16 mouse cellular contexts compared by ENCODE assay signal in the genomic region with DNA sequence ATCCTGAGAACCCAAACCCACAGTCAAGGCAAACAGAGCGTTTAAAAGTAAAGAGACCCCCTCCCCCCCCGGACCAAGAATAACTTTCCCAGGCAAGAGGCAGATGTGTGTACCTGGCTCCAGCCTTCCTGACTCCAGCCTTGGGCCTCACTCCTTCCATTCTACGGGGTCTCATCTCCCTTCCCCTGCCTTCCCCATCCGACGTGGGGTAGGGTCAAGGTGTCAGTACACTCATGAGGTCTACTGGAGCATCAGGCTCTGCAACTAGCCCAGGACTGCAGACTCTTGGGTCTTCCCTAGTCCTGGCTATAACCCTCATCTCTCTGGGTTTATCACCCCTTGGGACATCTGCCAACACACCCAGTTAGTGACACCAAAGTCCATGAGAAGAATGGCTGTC. TPM values are rescaled to one million over a fixed set of nuclear protein-coding genes. Genes with fewer than 3 reads are reported as not detected.
DNase-seq lines count a peak whose midpoint lies in the region; ATAC-seq and TF ChIP-seq lines count a peak whose summit lies in the region.
"Had no signal": no experiment of that assay in that cellular context is flagged by ENCODE, and none has a peak within 500 bp of the region (broad histone marks: within the 10 kb centered on the region; RNA-seq: fewer than 3 reads in every experiment).

No protein-coding gene starts in this region.

- no peak overlapping the region for H3K4me3 ChIP-seq in hindbrain, embryonic 12.5 days
- H3K4me3 ChIP-seq in hindbrain, postnatal 0 days (ENCODE audit: low read length): no peak overlapping the region
- no peak overlapping the region for H3K4me3 ChIP-seq in neural tube, embryonic 12.5 days
- no peak overlapping the region for H3K4me3 ChIP-seq in myocyte
- H3K4me3 ChIP-seq: heart, embryonic 12.5 days had no signal

- 0 out of 2 replicates have a peak, but pooled peaks cover 3% of the 10 kb centered on the region for H3K27me3 ChIP-seq in hindbrain, embryonic 12.5 days
- H3K27me3 ChIP-seq in hindbrain, postnatal 0 days (ENCODE audit: insufficient read depth, low read length): no peaks in the 10 kb centered on the region
- no peaks in the 10 kb centered on the region for H3K27me3 ChIP-seq in neural tube, embryonic 12.5 days (replicated peaks)
- no peaks in the 10 kb centered on the region for H3K27me3 ChIP-seq in myocyte (ENCODE audit: control insufficient read depth, insufficient read depth, insufficient read length)
- H3K27me3 ChIP-seq: heart, embryonic 12.5 days had no signal

- no peaks in the 10 kb centered on the region for H3K36me3 ChIP-seq in hindbrain, embryonic 12.5 days
- no peaks in the 10 kb centered on the region for H3K36me3 ChIP-seq in hindbrain, postnatal 0 days (ENCODE audit: insufficient read depth, low read length)
- H3K36me3 ChIP-seq in neural tube, embryonic 12.5 days: no peaks in the 10 kb centered on the region
- no peaks in the 10 kb centered on the region for H3K36me3 ChIP-seq in myocyte (ENCODE audit: control insufficient read depth, insufficient read depth)
- H3K36me3 ChIP-seq: heart, embryonic 12.5 days had no signal

- no peak overlapping the region for H3ac ChIP-seq in myocyte (ENCODE audit: control insufficient read depth, insufficient read length)

- no peak overlapping the region for H3K9ac ChIP-seq in hindbrain, embryonic 12.5 days
- no peak overlapping the region for H3K9ac ChIP-seq in hindbrain, postnatal 0 days (replicated peaks; ENCODE audit: low read length)
- H3K9ac ChIP-seq in neural tube, embryonic 12.5 days: no peak overlapping the region
- H3K9ac ChIP-seq: heart, embryonic 12.5 days had no signal

- TF ChIP-seq CTCF in hindbrain, postnatal 0 days (IDR thresholded peaks at IDR 0.05; ENCODE audit: low read depth): no peak

- ATAC-seq in hindbrain, embryonic 12.5 days (ENCODE audit: low FRiP score): 0 out of 2 replicates have a peak, but pooled peaks have one; percentile 19
- ATAC-seq in hindbrain, postnatal 0 days: no peak
- ATAC-seq in neural tube, embryonic 12.5 days (ENCODE audit: low FRiP score, low read depth): 0 out of 2 replicates have a peak, but pooled peaks have one; percentile 11

- 92% methylated on average over 5 of the region's 5 CpGs for WGBS in hindbrain, embryonic 12.5 days
- WGBS in hindbrain, postnatal 0 days: 84% methylated on average over 5 of the region's 5 CpGs
- 92% methylated on average over 5 of the region's 5 CpGs for WGBS in neural tube, embryonic 12.5 days

- H3K4me1 ChIP-seq in hindbrain, embryonic 12.5 days: peaks cover 4% of the 10 kb centered on the region
- H3K4me1 ChIP-seq in hindbrain, postnatal 0 days (ENCODE audit: insufficient read depth, low read length): no peaks in the 10 kb centered on the region
- 0 out of 2 replicates have a peak, but pooled peaks cover 6% of the 10 kb centered on the region for H3K4me1 ChIP-seq in neural tube, embryonic 12.5 days

- DNase-seq in cerebellum, adult 9-11 months: peak; percentile 34
- DNase-seq in cerebellum, postnatal 4 days (ENCODE audit: low spot score in 2 of 2): no peak
- no peak for DNase-seq in hindbrain, postnatal 0 days (ENCODE audit: low spot score)
- DNase-seq in neural tube, embryonic 10.5 days (ENCODE audit: extremely low spot score, low spot score): no peak
- DNase-seq in kidney, postnatal 14 days: no peak

- H3K79me2 ChIP-seq in myocyte (ENCODE audit: control insufficient read depth, insufficient read depth): no peaks in the 10 kb centered on the region

- no peak overlapping the region for H3K4me2 ChIP-seq in hindbrain, embryonic 12.5 days (replicated peaks)
- no peak overlapping the region for H3K4me2 ChIP-seq in hindbrain, postnatal 0 days (ENCODE audit: low read depth, low read length)
- H3K4me2 ChIP-seq in neural tube, embryonic 12.5 days (replicated peaks): no peak overlapping the region
- peak overlapping the region; percentile 71 for H3K4me2 ChIP-seq in myocyte (ENCODE audit: low read depth)

- TF ChIP-seq POLR2A in myocyte (IDR thresholded peaks at IDR 0.05; ENCODE audit: insufficient read length, low read depth): no peak

- H3K27ac ChIP-seq in hindbrain, embryonic 12.5 days: no peak overlapping the region
- no peak overlapping the region for H3K27ac ChIP-seq in hindbrain, postnatal 0 days
- no peak overlapping the region for H3K27ac ChIP-seq in neural tube, embryonic 12.5 days

- H3K9me3 ChIP-seq in hindbrain, embryonic 12.5 days (replicated peaks): no peaks in the 10 kb centered on the region
- no peaks in the 10 kb centered on the region for H3K9me3 ChIP-seq in hindbrain, postnatal 0 days (ENCODE audit: low read length)
- no peaks in the 10 kb centered on the region for H3K9me3 ChIP-seq in neural tube, embryonic 12.5 days
- H3K9me3 ChIP-seq: heart, embryonic 12.5 days had no signal

TF ChIP-seq in myocyte, 11 proteins besides CTCF, POLR2A, EP300 and RAD21:
- TF ChIP-seq CEBPB (IDR thresholded peaks at IDR 0.05; ENCODE audit: insufficient read depth, poor library complexity, severe bottlenecking) (no peak), SRF (IDR thresholded peaks at IDR 0.05; ENCODE audit: control insufficient read depth, insufficient read length, low read depth) (no peak), MYOD1 (IDR thresholded peaks at IDR 0.05; ENCODE audit: control insufficient read depth in 1 of 3, insufficient read length in 2 of 3, low read depth in 2 of 3) (no peak), E2F4 (IDR thresholded peaks at IDR 0.05; ENCODE audit: insufficient read depth) (no peak), MAX (IDR thresholded peaks at IDR 0.05; ENCODE audit: low read depth) (no peak), TCF3 (IDR thresholded peaks at IDR 0.05; ENCODE audit: insufficient read length, low read depth) (no peak), TCF12 (IDR thresholded peaks at IDR 0.05; ENCODE audit: insufficient read depth, poor library complexity, severe bottlenecking) (no peak), POLR2AphosphoS2 (IDR thresholded peaks at IDR 0.05; ENCODE audit: insufficient read length, low read depth) (no peak), REST (IDR thresholded peaks at IDR 0.05; ENCODE audit: insufficient read depth, insufficient read length) (no peak), MYOG (IDR thresholded peaks at IDR 0.05; ENCODE audit: control insufficient read depth in 1 of 3, insufficient read depth in 1 of 3, insufficient read length in 2 of 3, low read depth in 2 of 3) (no peak), USF1 (IDR thresholded peaks at IDR 0.05; ENCODE audit: low read depth) (no peak)

RNA-seq across cellular contexts. Expression of a gene that starts 5.7 kb away (rescaled TPM):
- not detected in 2 replicates for polyA plus RNA-seq in hindbrain, embryonic 12.5 days (2016; fragmentation: Nextera tagmentation; extraction: Ambion mirVana)
- not detected in 2 replicates for total RNA-seq in hindbrain, postnatal 0 days (2014; rRNA removed)
- not detected in 2 replicates for polyA plus RNA-seq in hindbrain, postnatal 0 days (2015; fragmentation: Nextera tagmentation; extraction: Ambion mirVana)
- polyA plus RNA-seq in neural tube, embryonic 12.5 days (2016; fragmentation: Nextera tagmentation; extraction: Ambion mirVana): not detected in 2 replicates
- polyA plus RNA-seq in myocyte (2012; fragmentation: generic; extraction: Trizol): 0.30 TPM
- total RNA-seq: gastrocnemius, adult 8-10 months; layer of hippocampus, adult 8-10 months; left cerebral cortex, postnatal 10 days; liver, adult 2 months had no signal
- polyA plus RNA-seq: heart, embryonic 12.5 days; liver, adult 2 months; neural tube, embryonic 11.5 days had no signal

RNA-seq across cellular contexts. Expression of a gene that starts 12.8 kb away (rescaled TPM):
- not detected in 2 replicates for polyA plus RNA-seq in hindbrain, embryonic 12.5 days (2016; fragmentation: Nextera tagmentation; extraction: Ambion mirVana)
- total RNA-seq in hindbrain, postnatal 0 days (2014; rRNA removed): not detected in 2 replicates
- not detected in 2 replicates for polyA plus RNA-seq in hindbrain, postnatal 0 days (2015; fragmentation: Nextera tagmentation; extraction: Ambion mirVana)
- not detected in 2 replicates for polyA plus RNA-seq in neural tube, embryonic 12.5 days (2016; fragmentation: Nextera tagmentation; extraction: Ambion mirVana)
- polyA plus RNA-seq in myocyte (2012; fragmentation: generic; extraction: Trizol): not detected
- total RNA-seq: adrenal gland, postnatal 36 days; gastrocnemius, adult 8-10 months; layer of hippocampus, adult 8-10 months; left cerebral cortex, postnatal 10 days; liver, adult 2 months had no signal
- polyA plus RNA-seq: heart, embryonic 12.5 days; liver, adult 2 months; neural tube, embryonic 11.5 days; thymus, postnatal 0 days had no signal

RNA-seq across cellular contexts. Expression of a gene that starts 31.1 kb away (rescaled TPM):
- polyA plus RNA-seq in hindbrain, embryonic 12.5 days (2016; fragmentation: Nextera tagmentation; extraction: Ambion mirVana): 21.5 and 21.7 TPM in 2 replicates
- total RNA-seq in hindbrain, postnatal 0 days (2014; rRNA removed): 5.3 and 5.4 TPM in 2 replicates
- polyA plus RNA-seq in hindbrain, postnatal 0 days (2015; fragmentation: Nextera tagmentation; extraction: Ambion mirVana): 14.2 and 15.1 TPM in 2 replicates
- 20.4 and 21.5 TPM in 2 replicates for polyA plus RNA-seq in neural tube, embryonic 12.5 days (2016; fragmentation: Nextera tagmentation; extraction: Ambion mirVana)
- 33.1 TPM for polyA plus RNA-seq in myocyte (2012; fragmentation: generic; extraction: Trizol)

RNA-seq across cellular contexts. Expression of a gene that starts 37.6 kb away (rescaled TPM):
- polyA plus RNA-seq in hindbrain, embryonic 12.5 days (2016; fragmentation: Nextera tagmentation; extraction: Ambion mirVana): not detected in 2 replicates
- total RNA-seq in hindbrain, postnatal 0 days (2014; rRNA removed): not detected in 2 replicates
- not detected in 2 replicates for polyA plus RNA-seq in hindbrain, postnatal 0 days (2015; fragmentation: Nextera tagmentation; extraction: Ambion mirVana)
- not detected in 2 replicates for polyA plus RNA-seq in neural tube, embryonic 12.5 days (2016; fragmentation: Nextera tagmentation; extraction: Ambion mirVana)
- 0.04 TPM for polyA plus RNA-seq in myocyte (2012; fragmentation: generic; extraction: Trizol)
- total RNA-seq: adrenal gland, postnatal 36 days; gastrocnemius, adult 8-10 months; layer of hippocampus, adult 8-10 months; left cerebral cortex, postnatal 10 days; liver, adult 2 months had no signal
- polyA plus RNA-seq: heart, embryonic 12.5 days; liver, adult 2 months; neural tube, embryonic 11.5 days; thymus, postnatal 0 days had no signal

RNA-seq across cellular contexts. Expression of a gene that starts 43.2 kb away (rescaled TPM):
- 0.09 and 0.10 TPM in 2 replicates for polyA plus RNA-seq in hindbrain, embryonic 12.5 days (2016; fragmentation: Nextera tagmentation; extraction: Ambion mirVana)
- total RNA-seq in hindbrain, postnatal 0 days (2014; rRNA removed): 0.47 and 1.1 TPM in 2 replicates
- polyA plus RNA-seq in hindbrain, postnatal 0 days (2015; fragmentation: Nextera tagmentation; extraction: Ambion mirVana): 0.11 and 0.16 TPM in 2 replicates
- 0.19 TPM in 1 of 2 replicates, not detected in the other for polyA plus RNA-seq in neural tube, embryonic 12.5 days (2016; fragmentation: Nextera tagmentation; extraction: Ambion mirVana)
- polyA plus RNA-seq in myocyte (2012; fragmentation: generic; extraction: Trizol): 0.10 TPM
- total RNA-seq: adrenal gland, postnatal 36 days; gastrocnemius, adult 8-10 months; liver, adult 2 months had no signal
- polyA plus RNA-seq: heart, embryonic 12.5 days; liver, adult 2 months; neural tube, embryonic 11.5 days had no signal
